Mouse (Mus musculus) embryo, embryonic 11 days (tissue): Measurements from ENCODE around the gene Rgp1.
"Not testable (repeated sequence)": the region's sequence is repeated elsewhere in the genome, so short reads cannot be mapped to it uniquely, and the experiment has no call there.

Source experiments
- DNase-seq: peaks from one replicate; pipeline ENCODE4 v3.0.0-alpha.2; 2015

The Rgp1 gene

DNA sequence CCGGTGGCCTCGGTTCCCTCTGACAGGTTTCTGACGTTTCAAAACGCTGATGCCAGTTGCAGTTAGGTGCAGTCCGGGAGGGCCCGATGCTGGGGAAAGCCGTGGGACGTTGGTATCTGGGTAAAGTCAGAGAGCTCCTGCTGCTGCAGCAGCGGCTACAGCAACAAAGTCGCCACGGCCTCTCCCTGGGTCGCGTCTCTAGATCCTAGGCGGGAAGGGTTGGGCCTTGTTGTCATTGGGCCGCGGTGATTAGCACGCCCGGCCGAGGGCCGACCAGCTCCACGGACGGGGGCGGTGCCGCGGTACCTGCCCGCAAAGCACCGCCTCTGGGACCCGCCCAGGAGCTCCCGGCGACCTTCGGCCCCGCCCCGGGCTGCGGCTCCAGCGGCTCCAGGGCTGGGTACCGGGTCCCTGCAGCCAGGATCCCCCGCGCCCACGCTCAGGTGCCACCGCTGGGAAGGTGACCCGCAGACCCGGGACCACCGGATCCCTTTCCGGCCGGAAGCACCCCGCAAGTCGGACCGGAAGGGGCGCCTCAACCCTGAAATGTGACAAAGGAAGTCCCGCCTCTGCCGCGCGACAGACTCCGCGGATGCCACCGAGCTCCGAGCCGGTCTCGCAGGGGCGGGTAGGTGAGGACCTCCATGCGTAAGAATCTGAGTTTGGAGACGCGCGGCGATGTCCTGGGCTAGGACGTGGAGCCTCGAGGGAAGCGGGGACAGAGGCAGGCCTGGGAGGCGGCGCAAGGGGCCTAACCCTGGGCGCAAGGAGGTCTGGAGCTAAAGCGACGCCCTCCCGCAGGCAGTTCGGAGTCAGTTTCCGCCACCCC is at the start of gene Rgp1, which contains the start of gene Gba2:
Gene Rgp1 (plus strand): TSS at position 340 of the 829 bp plus-strand sequence.
Gene Gba2 (minus strand): TSS at position 498 of the 829 bp plus-strand sequence.
- peak; percentile 92 for DNase-seq

DNA sequence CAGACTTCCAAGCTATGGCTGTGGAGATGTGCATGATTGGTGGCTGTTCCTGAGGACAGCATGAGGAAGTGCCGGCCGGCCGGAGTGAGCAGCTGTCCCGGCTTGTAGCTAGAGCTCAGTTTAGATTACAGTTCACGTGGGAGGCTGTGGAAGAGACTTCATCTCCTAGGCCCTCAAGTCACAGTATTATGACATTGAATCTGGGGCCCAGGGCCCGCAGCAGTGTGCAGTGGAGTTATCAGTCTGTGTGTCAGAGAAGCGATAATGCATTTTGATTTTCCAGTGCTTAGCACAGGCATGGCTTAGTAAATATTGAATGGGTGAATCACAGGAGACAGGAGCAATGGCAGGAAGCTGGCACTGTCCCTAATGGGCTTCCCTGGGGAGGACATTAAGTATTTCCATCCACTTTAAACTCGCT is 48.4 kb upstream of the Rgp1 start:
- DNase-seq, result no peak

DNA sequence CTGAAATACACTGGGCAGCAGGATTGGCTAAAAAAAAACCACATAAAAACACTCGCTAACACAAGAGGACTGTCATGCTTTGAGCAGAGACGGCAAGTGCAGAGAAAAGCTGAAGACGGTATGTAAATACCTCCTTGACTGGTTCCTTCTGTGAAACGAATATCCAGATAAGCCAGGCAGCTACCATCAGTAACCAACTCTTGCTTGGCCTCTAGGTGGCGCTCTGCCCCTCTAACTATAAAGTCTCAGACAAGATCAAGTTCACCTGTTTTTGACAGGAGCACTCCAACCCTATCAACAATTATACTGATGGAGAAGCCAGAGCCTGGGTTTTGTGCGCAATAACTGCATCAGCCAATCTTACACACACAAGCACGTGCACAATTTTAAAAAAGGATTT is 47.9 kb upstream of the Rgp1 start:
- DNase-seq, result peak; percentile 82

DNA sequence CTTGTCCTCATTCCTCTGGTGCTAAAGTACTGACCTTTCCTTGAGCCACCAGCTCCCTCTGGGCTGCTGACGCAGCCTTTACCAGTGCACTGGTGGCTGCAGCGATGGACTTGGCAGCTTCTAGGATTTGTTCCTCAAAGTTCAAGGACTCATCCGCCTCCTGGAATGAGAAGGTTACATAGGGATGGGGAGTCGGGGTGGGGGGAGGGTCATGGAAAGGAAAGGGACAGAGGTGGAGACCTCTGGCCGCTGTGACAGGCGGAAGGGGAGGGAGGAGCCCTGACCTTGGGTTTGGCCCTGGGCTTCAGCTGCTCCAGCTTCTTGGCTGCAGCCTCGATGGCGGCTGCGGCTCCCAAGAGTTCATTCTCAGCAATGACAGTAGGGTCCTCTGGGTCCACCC is 45.2 kb upstream of the Rgp1 start:
- DNase-seq, result no peak

DNA sequence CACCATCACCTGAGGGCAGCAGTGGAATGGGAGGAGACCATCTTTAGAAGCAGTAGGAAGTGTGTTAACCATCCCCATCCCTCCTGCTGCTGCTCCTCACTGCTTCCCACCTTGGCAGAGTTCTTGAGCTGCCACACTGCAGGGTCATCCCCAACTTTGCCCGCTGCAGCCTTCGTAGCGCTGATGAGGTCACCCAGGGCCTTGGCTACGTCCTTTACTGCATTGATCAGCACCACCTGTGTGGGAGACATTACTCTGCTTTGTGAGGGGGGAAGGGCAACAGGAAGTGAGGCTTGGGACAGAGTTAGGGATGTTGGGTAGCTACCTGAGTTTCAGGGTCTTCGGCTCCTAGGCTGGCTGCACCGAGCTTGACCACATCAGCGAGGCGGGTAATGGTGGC is 42.9 kb upstream of the Rgp1 start:
- no peak for DNase-seq

DNA sequence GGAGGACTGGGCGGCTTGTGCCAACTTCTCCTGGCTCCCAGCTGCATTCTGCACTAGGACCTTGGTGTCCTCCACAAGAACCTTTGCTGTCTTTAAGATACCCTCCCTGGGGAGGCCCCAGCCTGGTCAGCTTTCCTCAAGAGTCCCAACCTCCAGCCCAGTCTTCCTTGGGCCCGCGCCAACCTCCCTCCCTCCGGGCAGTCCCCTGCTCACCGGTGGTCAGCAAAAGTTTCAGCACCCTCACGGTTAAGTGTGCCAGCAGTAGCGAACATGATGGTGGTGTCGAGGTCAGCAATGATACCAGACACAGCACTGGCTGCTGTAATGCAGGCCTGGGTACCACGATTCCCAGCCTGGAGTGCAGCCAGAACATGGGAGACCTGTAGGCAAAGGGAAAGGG is 42.5 kb upstream of the Rgp1 start:
- DNase-seq, result no peak

DNA sequence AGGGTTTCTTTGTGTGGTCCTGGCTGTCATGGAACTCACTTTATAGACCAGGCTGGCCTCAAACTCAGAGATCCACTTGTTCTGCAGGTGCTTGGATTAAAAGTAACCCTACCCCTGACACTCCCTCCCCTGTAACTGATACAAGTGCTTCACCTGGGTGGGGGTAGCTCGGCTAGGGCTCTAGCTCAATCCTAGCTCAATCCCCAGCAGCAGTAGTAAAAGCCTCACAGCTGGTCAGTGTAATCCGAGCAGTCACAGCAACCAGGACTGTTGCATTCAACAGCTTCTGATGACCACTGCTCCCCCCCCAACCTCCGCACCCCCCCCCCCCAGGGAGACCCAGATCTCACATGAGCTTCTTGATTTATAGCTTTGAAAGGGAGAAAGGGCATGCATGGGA is 36.5 kb upstream of the Rgp1 start:
- no peak for DNase-seq

DNA sequence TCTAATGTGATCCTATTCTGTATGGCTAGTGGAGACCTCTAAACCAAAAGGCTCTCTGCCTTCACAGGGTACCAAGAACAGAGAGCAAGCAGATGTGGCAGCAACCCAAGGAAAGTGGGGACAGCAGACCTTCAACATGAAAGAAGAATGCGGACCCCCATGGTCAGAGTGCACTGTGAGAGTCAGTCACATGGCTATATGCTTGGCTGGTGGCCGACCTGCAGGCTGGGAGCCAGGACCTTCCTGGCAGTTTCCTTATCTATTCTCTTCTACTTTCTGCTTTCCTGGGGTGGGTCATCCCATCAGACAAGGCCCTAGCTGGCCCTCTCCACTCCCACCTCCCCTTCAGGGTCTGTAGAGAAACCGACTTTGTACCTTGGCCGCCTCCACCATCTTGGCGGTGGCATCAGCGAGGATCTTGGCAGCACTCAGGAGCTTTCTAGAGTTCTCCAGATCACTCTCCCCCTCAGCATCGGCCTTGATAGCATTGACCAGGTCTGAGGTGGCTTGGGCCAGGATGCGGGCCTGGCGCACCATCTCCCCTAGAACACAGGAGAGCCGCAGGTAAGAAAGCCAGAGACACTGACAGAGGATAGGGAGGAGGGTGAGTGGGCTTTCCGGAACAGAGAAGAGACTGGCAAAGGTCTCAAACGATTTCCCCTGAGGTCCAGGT is 32.0 kb upstream of the Rgp1 start:
- DNase-seq, result no peak

DNA sequence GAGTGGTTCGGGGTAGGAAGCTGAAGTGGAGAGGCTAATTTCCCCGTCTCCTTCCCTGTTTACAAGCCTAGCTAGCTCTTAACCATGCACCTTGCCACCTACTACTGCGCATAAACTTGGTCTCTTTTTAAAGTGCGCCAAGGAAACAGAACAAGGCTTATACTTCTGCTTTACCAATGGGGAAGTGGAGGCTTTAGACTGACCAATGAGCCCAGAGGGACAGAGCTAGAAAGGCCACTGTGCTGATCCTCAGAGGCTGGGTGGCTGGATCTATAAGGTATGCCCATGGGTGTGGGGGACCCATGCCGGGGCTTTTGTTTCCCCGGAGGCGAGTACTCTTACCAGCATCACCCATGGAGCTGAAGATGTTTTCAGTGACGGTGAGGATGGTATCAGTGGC is 31.4 kb upstream of the Rgp1 start:
- DNase-seq, result no peak

DNA sequence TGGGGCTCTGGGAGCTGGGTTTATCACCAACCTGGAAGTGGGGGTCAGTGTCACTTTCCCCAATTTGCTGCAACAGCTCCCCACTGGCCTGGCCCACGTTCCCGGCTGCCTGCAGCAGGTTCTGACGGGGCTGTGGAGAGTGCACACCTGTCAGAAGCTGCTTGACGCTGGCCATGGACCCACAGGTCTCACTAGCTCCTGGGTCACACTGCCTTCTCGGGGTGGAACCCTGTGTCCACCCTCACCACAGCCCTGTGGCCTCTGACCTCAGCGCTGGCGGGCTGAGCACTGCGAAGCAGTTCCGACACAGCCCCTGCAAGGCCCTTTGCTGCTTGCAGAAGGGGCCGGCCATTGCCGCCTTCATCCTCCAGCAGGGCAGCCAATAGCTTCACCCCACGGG is 29.5 kb upstream of the Rgp1 start:
- DNase-seq, result no peak

DNA sequence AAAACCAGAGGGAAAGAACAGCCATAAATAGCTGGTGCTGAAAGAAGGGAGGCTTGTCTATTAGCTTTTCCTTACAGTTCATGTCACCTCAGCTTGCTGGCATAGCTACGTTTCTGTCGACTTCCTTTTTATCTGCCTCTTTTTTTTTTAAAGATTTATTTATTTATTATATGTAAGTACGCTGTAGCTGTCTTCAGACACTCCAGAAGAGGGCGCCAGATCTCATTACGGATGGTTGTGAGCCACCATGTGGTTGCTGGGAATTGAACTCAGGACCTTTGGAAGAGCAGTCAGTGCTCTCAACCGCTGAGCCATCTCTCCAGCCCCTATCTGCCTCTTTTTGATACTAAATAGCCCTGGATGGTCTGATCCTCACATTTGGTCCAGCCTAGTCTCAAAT is 26.7 kb upstream of the Rgp1 start:
- not testable (repeated sequence) for DNase-seq

DNA sequence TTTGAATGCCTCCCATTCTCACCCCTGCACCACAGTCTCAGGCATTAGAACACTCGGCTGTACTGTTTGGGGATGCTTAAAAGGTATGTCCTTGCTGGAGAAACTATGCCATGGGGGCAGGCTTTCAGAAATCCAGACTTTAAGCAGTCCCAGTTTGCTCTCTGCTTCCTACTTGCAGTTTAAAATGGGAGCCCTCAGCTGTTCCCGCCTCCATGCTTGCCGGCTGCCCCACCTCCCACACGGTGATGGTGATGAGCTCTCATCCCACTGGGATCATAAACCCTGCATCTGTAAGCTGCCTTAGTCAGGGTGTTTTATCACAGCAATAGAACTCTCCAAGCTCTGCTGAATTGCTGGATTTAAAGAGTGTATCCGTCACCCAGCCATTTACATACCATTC is 26.1 kb upstream of the Rgp1 start:
- DNase-seq, result no peak

DNA sequence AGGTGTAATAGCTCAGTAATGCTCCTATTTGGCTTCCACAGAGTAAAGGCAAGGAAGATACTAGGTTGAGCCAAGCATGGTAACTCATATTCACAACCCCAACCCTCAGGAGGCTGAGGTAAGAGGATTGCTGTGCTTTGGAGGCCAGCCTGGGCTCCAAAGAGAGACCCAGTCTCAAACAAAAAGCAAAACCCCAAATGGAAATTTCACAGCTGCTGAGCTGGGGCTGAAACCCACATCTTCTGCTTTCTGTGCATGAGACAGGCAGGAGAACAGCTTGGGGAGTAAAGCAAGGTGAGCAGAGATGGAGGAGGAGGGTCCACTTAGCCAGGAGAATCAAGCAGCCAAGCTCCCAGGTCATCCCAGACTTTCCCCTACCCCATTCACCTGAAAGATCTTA is 24.6 kb upstream of the Rgp1 start:
- no peak for DNase-seq

DNA sequence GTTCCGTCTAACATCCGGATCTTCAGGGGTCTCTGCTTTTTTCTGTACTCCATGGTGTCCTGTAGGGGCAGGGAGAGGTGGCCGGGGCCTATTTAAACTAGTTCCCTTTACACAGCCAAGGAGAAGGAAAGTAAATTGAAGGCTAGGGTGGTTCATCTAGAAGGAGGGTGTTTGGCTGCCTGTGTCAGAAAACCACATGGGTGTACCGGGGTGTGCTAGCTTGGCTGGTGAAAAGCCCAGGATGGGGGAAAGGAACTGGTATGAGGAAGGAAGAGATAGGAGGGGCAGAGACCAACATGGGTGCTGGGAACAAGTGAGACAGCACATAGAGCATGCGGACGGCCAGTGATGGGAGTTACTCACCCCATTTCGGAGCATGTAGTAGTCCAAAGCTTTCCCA is 22.6 kb upstream of the Rgp1 start:
- no peak for DNase-seq

DNA sequence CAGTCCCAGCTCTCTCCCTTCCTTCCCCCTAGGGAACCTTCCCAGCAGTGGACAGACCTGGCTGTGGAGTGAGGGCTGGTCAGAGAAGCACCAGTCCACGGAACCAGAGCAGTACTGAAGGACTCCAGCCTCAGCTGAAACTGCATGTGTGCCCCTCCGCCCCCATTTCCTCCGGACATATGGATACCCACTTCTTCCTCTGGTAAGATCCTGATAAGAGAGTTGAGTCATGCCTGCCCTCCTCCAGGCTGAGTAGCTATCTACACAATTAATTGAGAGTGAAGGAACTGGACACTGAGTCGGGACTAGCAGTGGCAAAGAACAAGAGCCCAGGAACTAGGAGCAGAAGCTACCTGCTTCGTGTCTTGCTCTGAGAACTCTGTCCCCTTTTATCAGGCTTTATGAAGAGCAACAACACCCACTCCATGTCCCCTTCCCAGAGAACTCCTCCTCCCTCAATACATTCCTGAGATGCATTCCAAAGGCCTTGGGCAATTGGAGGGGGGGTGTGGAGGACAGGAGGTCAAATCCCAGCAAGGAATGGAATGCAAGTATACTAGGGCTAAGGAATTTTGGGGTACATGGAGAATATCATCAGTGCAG is 20.4 kb upstream of the Rgp1 start:
- DNase-seq, result peak; percentile 70

DNA sequence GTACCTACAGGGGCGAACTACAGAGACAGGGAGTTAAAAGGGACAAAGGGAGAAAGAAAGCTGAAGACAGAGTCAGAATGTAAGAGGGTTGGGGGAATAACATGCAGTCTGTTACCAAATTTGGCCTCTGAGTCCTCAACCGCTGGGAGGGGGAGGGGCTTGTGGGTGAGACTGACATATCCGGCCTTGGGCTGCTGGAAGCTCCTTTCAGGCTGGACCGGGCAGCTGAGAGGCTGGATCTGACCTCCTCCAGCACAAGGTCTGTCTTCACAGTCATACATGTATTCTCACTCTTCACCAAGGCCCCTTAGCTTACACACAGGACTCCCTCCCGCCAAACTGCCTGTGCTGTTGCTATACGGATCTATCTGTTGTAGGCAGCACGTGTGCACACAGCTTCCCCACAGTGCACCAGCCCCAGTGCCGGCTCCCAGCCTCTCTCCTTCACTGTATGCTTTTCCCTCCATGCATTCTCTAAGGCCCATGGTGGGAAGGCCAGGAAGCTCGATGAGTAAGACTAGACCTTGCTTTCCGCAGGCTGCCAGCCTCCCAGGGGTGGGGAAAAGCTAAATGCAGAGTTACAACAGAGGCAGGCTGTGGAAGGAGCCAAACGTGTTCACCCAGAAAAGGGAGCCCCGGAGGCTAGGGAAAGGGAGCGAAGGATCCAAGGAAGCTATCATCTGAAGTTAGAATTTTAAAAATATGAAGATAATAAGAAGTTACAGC is 19.7 kb upstream of the Rgp1 start:
- DNase-seq, result peak; percentile 87

DNA sequence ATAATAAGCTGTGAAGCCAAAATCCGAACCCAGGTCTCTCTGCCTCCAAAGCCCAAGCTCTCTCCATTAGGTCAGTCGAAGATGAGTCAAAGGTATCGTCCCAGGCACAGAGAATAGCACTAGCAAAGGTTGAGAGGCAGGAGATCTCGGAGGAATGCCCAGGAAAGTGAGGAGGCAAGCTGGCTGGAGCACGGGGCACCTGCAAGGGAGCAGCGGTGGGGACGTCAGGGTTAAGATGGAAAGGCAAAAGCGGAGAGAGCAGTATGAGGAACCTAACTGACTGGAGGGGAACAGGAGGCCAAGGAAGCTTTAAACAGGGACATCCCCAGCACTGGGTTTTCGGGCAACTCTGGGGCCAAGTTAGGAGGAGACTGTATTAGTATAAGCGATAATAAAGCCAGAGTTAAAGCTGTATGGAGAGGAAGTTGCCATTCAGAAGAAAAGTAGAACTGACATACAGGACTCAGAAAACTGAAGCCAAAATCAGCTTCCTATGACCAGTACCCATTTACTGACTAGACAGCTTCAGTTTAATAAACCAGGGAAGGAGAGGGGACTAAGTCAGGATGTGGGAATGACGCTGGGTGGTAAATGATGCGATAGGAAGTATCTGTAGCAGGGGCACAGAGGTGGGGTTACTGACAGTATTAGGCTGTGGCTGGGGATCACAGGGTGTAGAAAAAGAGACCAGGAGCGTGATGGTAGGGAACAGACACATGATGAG is 18.8 kb upstream of the Rgp1 start:
- DNase-seq, result no peak

DNA sequence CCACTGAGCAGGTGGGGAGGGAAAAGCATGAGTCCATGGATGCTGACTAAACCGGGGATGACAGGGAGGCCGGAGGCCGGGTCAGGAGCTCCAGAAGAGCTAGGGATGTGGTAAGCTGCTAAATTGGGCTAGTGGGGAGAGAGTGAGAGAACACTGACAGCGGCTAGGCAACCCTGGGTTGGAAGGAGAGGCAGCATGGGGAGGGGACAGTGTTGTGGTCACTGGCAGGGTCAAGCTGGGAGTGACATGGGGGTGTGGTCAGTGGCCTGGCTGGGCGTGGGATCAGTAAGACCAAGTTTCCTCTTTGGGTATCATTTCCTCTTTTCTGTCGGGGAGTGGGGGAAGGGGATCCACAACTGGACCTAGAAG is 18.3 kb upstream of the Rgp1 start:
- DNase-seq, result peak; percentile 28

DNA sequence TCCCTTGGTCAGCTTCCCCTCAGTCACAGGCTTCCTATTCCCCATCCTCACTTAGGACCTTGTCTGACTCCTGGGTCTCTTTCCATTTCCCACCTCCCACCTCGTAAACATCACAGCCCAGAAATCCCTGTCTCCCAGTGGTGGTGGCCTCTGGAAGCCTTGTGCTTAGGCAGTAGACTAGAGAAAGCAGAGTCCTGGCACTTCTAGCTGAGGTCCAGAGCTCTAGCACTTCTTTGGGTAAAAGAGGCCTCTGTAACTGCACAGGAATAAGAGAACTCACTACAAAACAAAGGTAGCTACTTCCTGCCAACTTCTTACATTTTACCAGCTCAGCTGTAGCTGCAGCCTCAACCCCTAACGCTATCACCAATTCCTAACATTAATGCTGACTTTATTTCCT is 17.5 kb upstream of the Rgp1 start:
- DNase-seq, result no peak

DNA sequence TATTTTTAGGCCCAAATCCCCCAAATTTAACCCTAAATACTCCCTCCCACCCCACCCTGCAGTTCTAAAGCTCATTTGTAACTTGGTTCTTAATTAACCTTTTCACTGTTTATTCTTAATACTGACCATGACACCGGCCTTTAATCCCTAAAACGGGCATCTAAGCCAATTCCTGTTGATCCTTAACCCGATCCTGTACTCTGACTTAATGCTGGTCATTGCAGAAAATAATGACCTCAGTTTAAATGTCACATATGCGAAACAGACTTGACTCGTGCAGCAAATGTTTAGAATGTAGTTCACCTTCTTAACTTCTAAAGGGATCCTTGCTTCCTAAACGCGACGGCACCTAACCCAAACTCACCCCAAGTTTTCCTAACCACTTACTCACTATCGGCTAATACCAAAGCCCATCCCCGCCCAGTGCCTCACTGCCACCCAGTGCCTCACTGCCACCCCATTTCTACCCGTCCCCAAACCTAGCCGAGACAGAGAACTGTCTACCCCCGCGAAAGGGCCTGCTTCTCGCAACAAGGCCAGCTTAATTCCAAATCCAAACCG is 17.0 kb upstream of the Rgp1 start:
- DNase-seq, result peak; percentile 34

DNA sequence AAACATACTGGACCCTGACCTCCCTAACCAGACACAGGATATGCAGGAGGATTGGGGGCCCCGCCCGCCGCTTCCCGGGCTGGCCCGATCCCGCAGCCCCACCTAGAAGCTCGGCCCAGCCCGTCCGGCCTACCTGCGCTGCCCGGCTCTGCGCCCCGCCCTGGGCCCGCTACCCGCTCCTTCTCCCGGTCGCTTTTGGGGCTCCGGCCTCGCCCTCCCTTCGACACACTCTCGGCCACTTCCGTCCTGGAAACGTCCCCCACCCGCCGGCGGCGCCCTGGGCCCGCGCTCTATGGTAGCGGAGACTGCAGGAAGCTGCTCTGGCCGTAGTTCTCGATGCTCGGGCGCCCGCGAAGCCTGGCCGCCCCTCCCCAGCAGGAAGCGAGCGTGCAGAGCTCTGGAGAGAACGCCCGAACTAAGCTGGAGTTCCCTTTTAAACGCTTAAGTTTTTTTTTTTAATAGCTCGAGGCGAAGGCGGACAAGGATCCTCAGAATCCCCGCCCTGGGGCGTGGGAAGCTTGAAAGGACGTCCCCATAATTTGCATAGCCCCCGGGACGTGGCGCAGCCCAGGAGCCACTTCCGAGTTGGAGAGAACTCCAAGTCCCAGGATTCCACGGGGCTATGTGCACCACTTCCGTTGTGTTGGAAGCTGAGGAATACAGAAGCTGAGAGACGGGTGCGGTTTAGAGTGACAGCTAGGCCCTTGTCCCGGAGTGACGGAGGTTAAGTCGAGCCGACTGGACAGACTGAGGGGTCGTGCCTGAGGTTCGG is 16.3 kb upstream of the Rgp1 start, which contains the start of the genes Creb3 and Tln1:
Gene Creb3 (plus strand): TSS at position 336 of the 772 bp plus-strand sequence.
Gene Tln1 (minus strand): TSS at position 695 of the 772 bp plus-strand sequence.
- peak; percentile 98 for DNase-seq
